Mouse (Mus musculus) v-Abl transformed pro-B cells (cell line): ENCODE data around the gene Tardbp.

Experiments
- in situ Hi-C, 2 experiments: fragments of 400-800 bp; cut with MboI; formaldehyde crosslinking; loops; one replicate each; pipeline ENCODE4 v1.15.1; 2025; ENCODE audit not compliant: unreplicated experiment in 2 of 2

Tardbp gene

GRCm38 (mm10) chr4:148626623-148627185 is at the start of gene Tardbp:
TSS of gene Tardbp (minus strand) at chr4:148627019.
- in situ Hi-C loops = no loop called here

- in situ Hi-C loops = no loop called here
Observed at GRCm38 (mm10) chr4:148676188-148676960, 49.6 kb upstream of the Tardbp start.

DNA sequence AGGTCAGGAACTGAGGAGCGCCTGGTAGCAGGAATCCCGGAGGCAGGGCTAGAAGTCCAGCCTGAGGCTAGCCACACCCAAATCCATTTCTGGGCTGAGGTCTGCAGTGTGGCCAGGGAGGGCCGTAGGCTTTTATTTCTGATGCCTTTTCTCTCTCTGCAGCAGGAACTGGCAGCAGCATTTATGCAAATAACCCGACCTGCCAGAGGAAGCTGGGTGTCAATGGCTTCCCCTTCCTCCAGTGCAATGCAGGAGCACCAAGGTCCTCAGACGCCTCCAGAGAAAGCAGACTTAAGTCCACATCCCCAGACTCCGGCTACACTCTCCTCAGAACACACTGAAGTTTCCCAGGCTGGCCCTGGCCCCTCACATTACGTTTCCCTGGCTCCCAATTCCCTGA is 48.2 kb upstream of the Tardbp start:
- in situ Hi-C loops = no loop called here

DNA sequence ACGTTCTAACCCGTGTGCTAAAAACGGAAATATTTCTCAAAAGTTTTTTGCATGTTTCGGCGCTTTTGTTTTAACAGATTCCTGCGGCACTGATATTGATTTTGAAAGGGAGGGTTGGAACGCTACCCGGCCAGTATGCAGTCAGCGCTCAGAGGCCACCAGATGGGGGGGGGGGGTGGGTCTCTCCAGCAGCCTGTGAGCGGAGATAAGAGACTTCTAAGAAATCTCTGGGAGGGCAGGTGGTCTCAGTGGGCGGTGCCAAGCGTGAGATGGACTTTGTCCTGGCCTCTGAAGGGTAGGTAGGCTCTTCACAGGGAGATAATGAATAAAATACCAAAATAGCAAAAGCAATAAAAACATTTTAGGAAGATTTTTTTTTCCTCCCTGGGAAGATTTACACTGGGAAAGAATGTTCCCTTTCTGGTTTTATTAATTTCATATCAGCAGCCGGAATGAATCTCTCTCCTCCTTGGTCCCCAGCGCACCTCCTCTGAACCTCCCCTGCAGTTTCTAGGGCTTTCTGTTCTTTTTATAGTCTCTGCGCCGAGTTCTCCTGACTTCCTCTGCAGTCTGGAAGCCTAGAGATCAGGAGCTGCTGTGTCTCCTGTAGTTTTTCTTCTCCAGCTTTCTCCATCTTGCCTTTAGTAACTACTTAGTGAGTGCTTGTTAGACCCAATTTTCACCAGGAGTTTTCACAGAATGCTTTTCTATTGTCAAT is 44.6 kb upstream of the Tardbp start:
- in situ Hi-C loops = no loop called here

GRCm38 (mm10) chr4:148667006-148667755 is 40.4 kb upstream of the Tardbp start:
- in situ Hi-C loops = no loop called here

DNA sequence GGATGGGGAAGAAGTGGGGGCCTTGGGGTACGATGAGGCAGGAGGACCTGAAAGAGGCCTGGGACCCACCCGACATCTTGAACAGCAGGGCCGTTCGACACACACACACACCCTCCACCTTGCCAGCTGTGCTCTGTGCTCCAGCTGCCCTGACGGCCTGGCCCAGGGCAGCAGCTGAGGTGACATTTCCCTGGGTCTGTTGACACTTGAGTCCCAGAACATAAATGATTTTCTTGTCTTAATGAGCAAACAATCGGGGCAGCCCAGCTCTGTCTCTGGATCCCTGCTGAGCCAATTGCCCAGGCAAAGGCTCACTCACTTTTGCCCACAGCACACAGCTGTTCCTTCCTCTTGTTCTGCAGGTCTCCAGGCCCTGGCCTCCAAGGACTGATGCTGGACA is 37.2 kb upstream of the Tardbp start:
- in situ Hi-C loops = no loop called here

- in situ Hi-C loops = no loop called here
Observed at GRCm38 (mm10) chr4:148663326-148663725, 36.5 kb upstream of the Tardbp start.

GRCm38 (mm10) chr4:148662168-148662965 is 35.5 kb upstream of the Tardbp start:
- in situ Hi-C loops = no loop called here

DNA sequence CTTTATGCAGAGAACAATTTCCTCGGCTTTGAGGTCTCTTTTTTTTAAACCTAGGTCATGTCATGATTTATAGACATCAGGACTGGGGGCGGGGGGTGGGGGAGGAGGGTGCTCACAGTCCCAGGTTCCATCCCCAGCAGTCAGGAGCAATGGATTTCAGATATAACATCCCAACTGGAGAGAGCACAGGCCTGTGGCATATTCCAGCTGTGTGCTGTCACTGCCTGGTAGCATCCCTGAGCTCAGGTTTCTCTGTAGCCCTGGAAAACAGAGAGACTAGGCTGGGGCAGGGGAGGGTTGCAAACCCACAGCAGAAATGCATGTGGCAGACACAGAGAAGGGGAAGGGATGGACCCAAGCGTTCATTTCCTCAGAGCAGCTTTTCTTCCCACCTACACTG is 33.4 kb upstream of the Tardbp start:
- in situ Hi-C loops = no loop called here

GRCm38 (mm10) chr4:148657776-148658175 is 31.0 kb upstream of the Tardbp start:
- in situ Hi-C loops = no loop called here

DNA sequence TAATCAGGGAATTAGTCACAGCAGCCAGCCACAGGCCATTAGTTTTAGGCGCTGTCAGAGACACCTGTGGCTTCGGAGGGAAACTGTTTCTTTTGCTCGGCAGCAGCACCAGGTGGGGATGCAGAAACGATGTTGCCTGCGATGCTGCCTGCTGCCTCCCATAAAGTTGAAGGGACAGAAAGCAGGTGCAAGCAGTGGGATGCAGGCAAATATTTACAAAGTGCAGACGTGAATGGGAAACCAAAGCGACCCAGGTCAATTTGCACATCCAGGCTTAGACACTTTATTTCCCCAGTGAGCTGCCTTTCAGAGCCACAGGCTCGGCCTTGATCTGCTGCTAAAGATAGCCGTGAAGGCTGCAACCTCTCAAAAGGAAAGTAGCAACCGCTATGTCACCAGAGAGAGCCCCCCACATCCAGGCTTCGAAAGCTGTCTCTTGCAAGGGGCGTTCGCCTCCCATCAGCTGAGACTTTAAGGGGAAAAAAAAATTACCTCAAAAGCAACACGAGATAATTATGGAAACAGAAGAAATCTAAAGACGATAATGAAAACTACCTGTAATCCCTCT is 30.0 kb upstream of the Tardbp start:
- in situ Hi-C loops = no loop called here

DNA sequence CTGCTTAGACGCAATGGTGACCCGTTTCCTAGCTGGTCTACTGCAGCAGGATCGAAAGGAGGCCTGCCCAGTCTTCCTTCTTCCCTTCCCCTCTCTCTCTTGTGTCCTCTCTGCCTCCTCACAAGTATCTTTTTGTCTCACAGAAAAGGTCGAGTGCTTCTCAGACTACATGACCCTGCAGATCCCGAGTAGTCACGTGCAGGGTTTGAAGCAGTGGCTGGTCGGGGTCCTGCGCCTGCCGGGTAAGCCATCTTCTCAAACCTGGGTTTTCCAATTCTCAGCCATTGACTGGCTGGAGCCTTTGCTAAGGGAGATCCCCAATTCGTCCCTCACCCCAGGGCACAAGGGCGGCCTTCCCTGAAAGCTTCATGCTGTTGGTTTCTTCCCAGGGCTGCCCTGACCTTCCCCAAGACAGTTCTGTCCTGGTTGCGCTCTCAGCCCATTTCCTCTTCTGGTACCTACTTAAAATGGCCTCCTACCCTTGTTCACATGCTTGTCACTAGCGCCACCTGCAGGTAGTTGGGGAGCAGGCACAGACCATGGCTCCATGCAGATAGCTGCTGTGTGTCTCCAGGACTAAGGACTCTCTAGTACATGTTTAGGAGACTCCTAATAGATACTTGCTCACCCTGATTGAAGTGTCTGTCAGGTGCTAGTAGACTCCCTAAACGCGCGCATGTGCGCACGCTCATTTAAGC is 28.0 kb upstream of the Tardbp start:
- in situ Hi-C loops = no loop called here

GRCm38 (mm10) chr4:148651045-148651444 is 24.2 kb upstream of the Tardbp start:
- in situ Hi-C loops = no loop called here

GRCm38 (mm10) chr4:148649309-148649708 is 22.5 kb upstream of the Tardbp start:
- in situ Hi-C loops = no loop called here

GRCm38 (mm10) chr4:148646616-148647015 is 19.8 kb upstream of the Tardbp start:
- in situ Hi-C loops = no loop called here

DNA sequence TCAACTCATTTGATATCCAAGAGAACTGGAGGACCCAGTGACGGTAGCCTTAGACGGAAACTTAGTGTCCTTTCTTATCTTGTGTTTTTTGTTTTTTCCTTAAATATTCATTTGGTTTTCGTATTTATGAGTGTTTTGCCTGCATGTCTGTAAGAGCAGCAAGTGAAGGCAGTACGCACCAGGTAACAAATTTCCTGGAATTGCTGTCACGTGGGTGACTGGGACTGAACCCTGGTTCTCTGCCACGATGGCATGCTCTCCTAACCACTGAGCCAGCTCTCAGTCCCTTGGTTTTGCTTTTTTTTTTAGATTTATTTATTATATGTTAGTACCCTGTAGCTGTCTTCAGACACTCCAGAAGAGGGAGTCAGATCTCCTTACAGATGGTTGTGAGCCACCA is 18.1 kb upstream of the Tardbp start:
- in situ Hi-C loops = no loop called here

DNA sequence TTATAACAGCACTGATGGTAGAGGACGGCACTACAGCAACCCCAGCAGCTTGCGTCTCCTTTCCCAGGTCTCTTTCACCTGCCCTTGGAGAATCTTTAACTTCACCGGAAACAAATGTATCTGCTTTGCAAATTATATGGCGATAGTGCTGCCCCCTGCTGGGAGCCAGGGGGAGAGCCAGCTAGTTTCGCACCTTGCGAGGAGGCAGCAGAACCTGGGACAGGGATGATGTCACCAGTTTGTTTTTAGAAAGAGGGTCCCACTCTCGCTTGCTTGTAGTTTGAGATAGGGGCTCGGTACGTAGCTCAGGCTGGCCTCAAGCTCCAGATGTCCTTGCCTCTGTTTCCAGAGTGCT is 17.3 kb upstream of the Tardbp start:
- in situ Hi-C loops = no loop called here

DNA sequence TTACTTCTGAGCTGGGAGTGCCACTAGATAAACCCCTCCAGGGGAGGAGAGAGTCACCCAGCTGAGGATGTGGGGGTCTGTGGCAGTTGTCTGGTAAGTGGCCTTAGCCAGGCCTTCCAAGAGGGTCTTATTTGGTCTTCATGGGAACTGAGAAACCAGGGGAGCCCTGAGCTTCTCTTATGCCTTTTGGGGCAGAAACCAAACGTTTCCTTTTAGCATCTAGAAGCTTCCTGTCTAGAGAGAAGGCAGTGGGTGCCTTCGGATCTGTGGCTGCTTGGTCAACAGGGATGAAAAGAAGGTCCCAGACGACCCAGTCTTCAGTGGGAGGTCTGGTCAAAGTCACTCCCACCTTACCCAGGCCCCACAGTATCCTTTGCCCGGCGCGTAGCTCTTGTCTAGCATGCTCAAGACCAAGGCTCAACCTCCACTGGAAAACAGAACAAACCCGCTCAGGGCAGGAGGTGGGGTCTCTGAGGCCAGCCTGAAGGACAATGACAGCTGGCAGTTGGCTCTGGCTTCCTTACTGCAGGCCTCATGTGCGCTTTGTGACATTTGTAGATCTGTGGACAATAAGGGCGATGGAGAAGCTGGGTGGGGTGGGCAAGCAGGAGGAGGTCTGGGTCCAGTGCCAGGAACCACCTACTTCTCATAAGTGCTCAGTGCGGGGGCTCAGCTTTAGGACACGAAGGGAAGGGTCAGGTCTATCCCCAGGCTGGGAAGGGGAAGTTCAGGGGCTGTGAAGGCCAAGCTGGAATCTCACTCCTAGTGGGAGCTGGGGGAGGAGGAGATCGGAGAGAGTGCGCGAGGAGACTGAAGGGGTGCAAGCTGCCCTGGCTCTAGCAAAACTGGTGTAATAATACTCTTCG is 16.7 kb upstream of the Tardbp start, which contains the start of gene Gm572:
Gene Gm572 (plus strand): TSS at position 27 of the 866 bp plus-strand sequence.
- in situ Hi-C loops = no loop called here
